Mouse (Mus musculus) heart, embryonic 12.5 days (tissue): ENCODE data around the gene Ppp1r9b. TPM values are rescaled to one million over a fixed set of nuclear protein-coding genes. Genes with fewer than 3 reads are reported as not detected.

Experiments used
- ATAC-seq: fragments of 200-750 bp; cut with Nextera tagmentation; 2 replicates; pipeline ENCODE4 v1.8.0; 2017; ENCODE audit warnings: moderate TSS enrichment, moderate library complexity; ENCODE audit not compliant: insufficient number of reproducible peaks, low FRiP score
- H3K27ac ChIP-seq: fragments of 300-500 bp; sonication (generic); 2 replicates; pipeline ENCODE4 v1.5.1; 2016; ENCODE audit warnings: mild to moderate bottlenecking, moderate library complexity; ENCODE audit not compliant: poor library complexity, severe bottlenecking
- H3K27me3 ChIP-seq: fragments of 300-500 bp; sonication (generic); replicated peaks from 2 replicates; pipeline ENCODE4 v1.6.1; 2016; ENCODE audit warnings: mild to moderate bottlenecking, moderate library complexity
- H3K36me3 ChIP-seq: fragments of 300-500 bp; sonication (generic); 2 replicates; pipeline ENCODE4 v1.6.1; 2016; ENCODE audit warnings: mild to moderate bottlenecking, moderate library complexity
- H3K4me1 ChIP-seq: fragments of 300-500 bp; sonication (generic); replicated peaks from 2 replicates; pipeline ENCODE4 v1.6.1; 2016; ENCODE audit warnings: mild to moderate bottlenecking
- H3K4me2 ChIP-seq: fragments of 300-500 bp; sonication (generic); 2 replicates; pipeline ENCODE4 v1.6.1; 2016; ENCODE audit warnings: mild to moderate bottlenecking, moderate library complexity
- H3K4me3 ChIP-seq: fragments of 300-500 bp; sonication (generic); 2 replicates; pipeline ENCODE4 v1.5.1; 2016; ENCODE audit warnings: mild to moderate bottlenecking
- H3K9ac ChIP-seq: fragments of 300-500 bp; sonication (generic); 2 replicates; pipeline ENCODE4 v1.6.1; 2016; ENCODE audit warnings: mild to moderate bottlenecking, moderate library complexity
- H3K9me3 ChIP-seq: fragments of 300-500 bp; sonication (generic); replicated peaks from 2 replicates; pipeline ENCODE4 v1.6.1; 2016; ENCODE audit warnings: mild to moderate bottlenecking, moderate library complexity
- WGBS: fragments of 180-500 bp; shearing (Covaris S2); methylation state at CpG from one replicate; pipeline ENCODE4 v1.1.7; 2016; 5-methylcytosine and 5-hydroxymethylcytosine counted together
- polyA plus RNA-seq: library from polyadenylated mRNA; unstranded; fragments of >200 nt; fragmentation: Nextera tagmentation; extraction: Ambion mirVana; gene quantifications from 2 replicates; pipeline ENCODE4 v1.2.1, GENCODE M21; 2016

The Ppp1r9b gene
- polyA plus RNA-seq, 1 experiment from 2014 or later: 10.4 TPM

DNA sequence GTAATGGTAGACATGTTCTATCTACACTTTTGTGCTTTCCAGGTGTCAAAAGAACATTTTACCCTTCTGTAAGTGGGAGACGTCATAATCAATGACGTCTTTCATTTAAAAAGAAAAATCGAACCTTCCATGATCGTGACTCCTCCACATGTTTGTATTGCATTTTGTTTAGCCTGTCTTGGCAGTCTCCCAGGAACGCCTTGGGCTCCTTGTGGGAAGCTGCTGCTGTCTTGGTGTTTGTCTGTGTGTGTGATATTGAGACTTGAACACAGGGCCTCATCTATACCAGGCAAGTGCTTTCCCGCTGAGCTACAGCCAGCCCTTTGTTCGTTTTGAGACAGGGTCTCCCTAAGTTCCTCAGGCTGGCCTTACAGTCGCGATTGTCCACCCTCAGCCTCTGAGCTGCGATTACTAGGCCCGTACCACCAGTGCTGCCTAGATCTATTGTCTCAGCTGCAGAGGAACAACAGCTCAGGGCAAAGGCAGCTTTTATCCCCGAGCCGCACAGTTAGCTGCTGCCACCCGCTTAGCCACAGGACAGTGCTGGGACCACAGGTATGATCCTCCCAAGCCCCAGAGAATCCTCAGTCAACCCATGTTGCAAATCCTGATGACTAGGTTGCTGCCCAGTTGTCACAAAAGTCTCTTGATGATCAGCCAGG is 47.5 kb downstream of the Ppp1r9b start:
- Histone ChIP-seq H3K4me3 (no peak overlapping the region), H3K9ac (no peak overlapping the region), H3K27ac (no peak overlapping the region), H3K9me3 (no peaks in the 10 kb centered on the region), H3K4me1 (peaks cover 27% of the 10 kb centered on the region), H3K27me3 (peaks cover 29% of the 10 kb centered on the region), H3K36me3 (peaks cover 45% of the 10 kb centered on the region), H3K4me2 (no peak overlapping the region)
- ATAC-seq: no peak
- 83% methylated on average over 14 of the region's 14 CpGs for WGBS

DNA sequence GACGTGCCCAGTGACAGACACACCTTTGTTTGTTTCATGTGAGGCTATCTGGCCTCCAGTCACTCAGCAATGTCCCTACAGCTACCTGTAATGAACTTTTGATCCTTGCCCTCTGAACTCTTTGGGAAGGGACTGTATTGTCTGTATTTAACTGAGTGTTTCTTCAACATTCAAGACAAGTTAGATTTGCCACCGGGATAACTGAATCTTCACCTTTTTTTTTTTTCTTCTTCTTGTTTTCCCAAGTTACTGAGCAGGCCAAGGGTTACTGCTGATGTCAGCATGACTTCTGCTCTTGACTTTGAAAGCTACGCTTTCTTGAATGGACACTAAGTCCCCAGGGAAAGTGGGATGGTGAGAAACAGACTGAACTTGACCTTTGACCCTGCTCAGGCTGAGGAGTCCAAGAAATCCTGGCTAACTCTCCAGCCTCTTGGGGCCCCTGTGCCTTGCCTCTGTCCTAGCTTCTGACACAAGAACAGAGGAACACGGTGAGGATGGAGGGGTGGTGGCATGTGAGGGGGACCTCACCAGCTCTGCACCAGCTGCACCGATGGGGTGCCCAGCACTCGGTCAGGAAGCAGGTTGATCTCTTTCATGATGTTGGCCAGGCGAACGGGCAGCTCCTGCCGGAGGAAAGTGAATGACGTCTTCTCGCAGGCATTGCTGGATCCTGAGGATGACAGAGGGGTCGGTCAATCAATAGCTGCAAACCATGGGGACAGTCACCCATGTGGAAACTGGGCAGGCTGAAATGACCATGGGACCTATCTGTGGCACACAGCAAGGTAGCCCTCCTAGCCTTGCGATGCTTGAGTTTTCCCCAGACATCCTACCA is 48.2 kb downstream of the Ppp1r9b start:
- Histone ChIP-seq H3K4me1 (peaks cover 20% of the 10 kb centered on the region), H3K36me3 (peaks cover 45% of the 10 kb centered on the region), H3K9ac (no peak overlapping the region), H3K27ac (no peak overlapping the region), H3K9me3 (no peaks in the 10 kb centered on the region), H3K4me3 (no peak overlapping the region), H3K27me3 (peaks cover 21% of the 10 kb centered on the region), H3K4me2 (no peak overlapping the region)
- 85% methylated on average over 13 of the region's 13 CpGs for WGBS
- no peak for ATAC-seq

DNA sequence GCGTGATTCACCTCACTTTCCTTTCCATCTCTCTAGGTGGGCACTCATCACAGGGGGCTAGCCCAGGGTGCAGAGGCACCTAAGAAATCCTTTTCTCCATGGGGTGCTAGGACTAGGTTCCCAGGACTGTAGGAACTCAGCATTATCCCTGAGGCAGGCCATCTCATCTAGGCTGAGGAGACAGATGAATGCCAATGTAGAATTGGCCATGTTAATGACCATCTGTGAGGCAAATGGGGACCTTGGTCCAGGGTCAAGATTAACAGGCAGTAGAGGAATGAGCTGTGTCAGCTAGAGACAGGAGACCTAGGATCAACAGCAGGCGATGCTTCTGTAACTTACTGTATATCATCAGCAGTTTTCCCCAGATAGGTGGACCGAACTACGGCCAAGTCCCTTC is 48.9 kb downstream of the Ppp1r9b start:
- Histone ChIP-seq H3K4me1 (peaks cover 14% of the 10 kb centered on the region; the same call in 1 of the 2 replicates), H3K4me2 (peak overlapping the region; percentile 88), H3K27ac (peak overlapping the region; percentile 73; the same call in 1 of the 2 replicates), H3K27me3 (peaks cover 14% of the 10 kb centered on the region), H3K36me3 (peaks cover 47% of the 10 kb centered on the region), H3K9me3 (no peaks in the 10 kb centered on the region), H3K9ac (peak overlapping the region; percentile 90), H3K4me3 (peak overlapping the region; percentile 75; the same call in 1 of the 2 replicates)
- ATAC-seq: no peak
- 81% methylated on average over 4 of the region's 4 CpGs for WGBS

DNA sequence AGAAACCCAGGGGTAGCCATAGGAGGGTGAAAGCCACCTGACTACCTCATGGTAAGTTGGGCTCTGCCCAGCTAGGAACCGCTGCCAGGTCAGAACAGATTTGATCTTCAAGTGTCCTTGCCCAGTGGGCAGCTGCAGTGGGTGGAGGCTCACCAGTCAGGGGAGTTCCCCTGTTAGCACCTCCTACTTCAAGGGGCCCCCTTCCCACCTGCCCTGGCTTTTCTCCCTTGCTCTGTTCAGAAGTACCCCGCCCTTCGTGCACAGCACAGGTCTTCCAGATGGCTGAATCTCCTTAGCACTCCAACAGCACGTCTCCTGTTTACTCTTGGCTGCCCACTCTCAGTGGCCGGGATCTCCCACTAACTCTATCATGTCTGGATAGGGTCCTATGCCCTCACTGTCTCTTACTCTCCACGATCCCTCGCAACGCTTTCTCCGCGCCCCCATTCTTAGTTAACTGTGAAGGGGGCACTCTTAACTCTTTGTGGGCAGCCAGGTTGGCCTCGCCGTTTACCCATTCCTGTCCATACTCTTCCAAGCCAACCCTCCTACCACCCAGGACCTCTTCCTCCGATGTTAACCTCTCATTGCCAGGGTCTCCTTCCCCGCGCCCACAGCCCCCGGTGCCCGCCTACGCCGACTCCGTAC is 49.8 kb downstream of the Ppp1r9b start:
- H3K36me3 ChIP-seq: peaks cover 48% of the 10 kb centered on the region
- H3K27me3 ChIP-seq: peaks cover 11% of the 10 kb centered on the region
- H3K4me3 ChIP-seq: peak overlapping the region; percentile 75
- H3K4me2 ChIP-seq: peak overlapping the region; percentile 88
- no peaks in the 10 kb centered on the region for H3K9me3 ChIP-seq
- peak overlapping the region; percentile 73 for H3K27ac ChIP-seq
- H3K4me1 ChIP-seq: peaks cover 14% of the 10 kb centered on the region; the same call in 1 of the 2 replicates
- WGBS: under 1% methylated on average over 20 of the region's 20 CpGs
- H3K9ac ChIP-seq: peak overlapping the region; percentile 90
- peak; percentile 63 for ATAC-seq

DNA sequence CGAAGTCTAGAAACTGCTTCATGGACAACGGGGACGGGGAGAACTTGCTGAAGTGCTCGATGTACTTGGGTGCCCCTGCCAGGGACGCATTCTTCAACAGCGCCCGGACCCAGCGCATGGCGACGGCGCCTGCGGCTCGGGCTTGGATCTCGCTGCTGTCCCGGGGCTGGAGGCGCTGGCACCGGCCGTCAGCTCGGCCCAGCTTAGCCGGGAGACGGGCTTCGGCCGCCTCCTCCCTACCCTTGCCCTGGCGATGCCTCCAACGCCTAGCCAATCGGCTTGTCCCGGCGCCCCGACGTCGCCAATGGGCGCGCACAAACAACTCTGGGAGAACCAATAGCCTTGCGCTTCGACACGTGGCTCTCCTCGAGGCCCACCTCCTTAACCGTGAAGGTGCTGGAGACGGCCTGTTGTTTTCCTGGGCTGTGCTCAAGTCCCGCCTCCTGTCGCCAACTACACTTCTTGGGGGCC is 50.3 kb downstream of the Ppp1r9b start, which contains the start of gene Pdk2:
Pdk2 (minus strand) TSS at position 216 of the 471 bp plus-strand sequence.
- Histone ChIP-seq H3K27me3 (peaks cover 5% of the 10 kb centered on the region; the same call in 1 of the 2 replicates), H3K4me3 (peak within 1 kb of the TSS; percentile 75), H3K27ac (peak within 1 kb of the TSS; percentile 73), H3K4me2 (peak within 1 kb of the TSS; percentile 88), H3K36me3 (peaks cover 45% of the 10 kb centered on the region), H3K4me1 (peaks cover 14% of the 10 kb centered on the region; the same call in 1 of the 2 replicates), H3K9me3 (no peaks in the 10 kb centered on the region), H3K9ac (peak within 1 kb of the TSS; percentile 90)
- ATAC-seq: peak; percentile 97
- WGBS: under 1% methylated on average over 41 of the region's 41 CpGs

DNA sequence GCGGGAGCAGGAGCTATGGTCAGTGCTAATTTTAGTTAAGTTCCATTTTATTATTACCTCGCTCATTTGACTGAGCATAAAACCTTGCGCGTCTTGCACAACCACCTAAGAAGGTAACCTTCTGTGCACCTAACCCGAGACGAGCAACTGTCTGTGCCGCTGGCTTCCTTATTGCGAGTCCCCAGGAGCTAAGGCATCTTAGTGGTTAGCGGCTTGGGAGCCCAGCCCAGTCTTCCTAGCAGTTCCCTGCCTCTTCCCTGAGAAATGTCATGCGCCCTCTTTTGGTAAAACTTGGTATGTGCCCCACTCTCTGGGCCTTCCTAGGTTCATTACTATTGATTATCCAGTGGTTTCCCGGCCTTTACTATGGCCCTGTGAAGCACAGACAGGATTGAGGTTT is 51.3 kb downstream of the Ppp1r9b start:
- peak overlapping the region; percentile 88 for H3K4me2 ChIP-seq
- peak overlapping the region; percentile 75 for H3K4me3 ChIP-seq
- 0 out of 2 replicates have a peak, but pooled peaks have one; percentile 26 for ATAC-seq
- H3K27me3 ChIP-seq: no peaks in the 10 kb centered on the region; the same call in 1 of the 2 replicates
- peak overlapping the region; percentile 48 for H3K9ac ChIP-seq
- 2% methylated on average over 11 of the region's 11 CpGs for WGBS
- H3K27ac ChIP-seq: no peak overlapping the region
- peaks cover 14% of the 10 kb centered on the region; the same call in 1 of the 2 replicates for H3K4me1 ChIP-seq
- H3K9me3 ChIP-seq: no peaks in the 10 kb centered on the region
- peaks cover 36% of the 10 kb centered on the region for H3K36me3 ChIP-seq

DNA sequence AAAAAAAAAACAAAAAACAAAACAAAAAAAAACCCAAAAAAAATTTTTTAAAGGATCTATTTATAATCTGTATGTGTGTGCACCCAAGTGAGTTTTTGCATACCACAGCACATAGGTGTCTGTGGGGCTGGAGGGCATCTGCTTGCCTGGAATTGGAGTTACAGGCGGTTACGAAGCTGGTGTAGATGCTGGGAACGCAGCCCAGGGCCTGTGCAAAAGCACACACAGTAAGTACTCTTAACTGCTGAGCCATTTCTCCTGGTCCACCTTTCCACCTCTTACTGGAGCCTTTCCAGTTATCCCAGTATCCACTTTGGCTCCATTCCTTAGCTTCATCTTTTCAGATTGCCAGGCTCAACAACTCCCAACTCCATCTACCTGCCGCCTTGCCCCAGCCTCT is 52.2 kb downstream of the Ppp1r9b start:
- no peaks in the 10 kb centered on the region for H3K9me3 ChIP-seq
- H3K4me2 ChIP-seq: no peak overlapping the region
- H3K4me1 ChIP-seq: peaks cover 14% of the 10 kb centered on the region; the same call in 1 of the 2 replicates
- peaks cover 26% of the 10 kb centered on the region for H3K36me3 ChIP-seq
- H3K27me3 ChIP-seq: no peaks in the 10 kb centered on the region; the same call in 1 of the 2 replicates
- H3K27ac ChIP-seq: no peak overlapping the region
- ATAC-seq: no peak
- WGBS: 78% methylated on average over 4 of the region's 4 CpGs
- H3K4me3 ChIP-seq: no peak overlapping the region
- H3K9ac ChIP-seq: no peak overlapping the region

DNA sequence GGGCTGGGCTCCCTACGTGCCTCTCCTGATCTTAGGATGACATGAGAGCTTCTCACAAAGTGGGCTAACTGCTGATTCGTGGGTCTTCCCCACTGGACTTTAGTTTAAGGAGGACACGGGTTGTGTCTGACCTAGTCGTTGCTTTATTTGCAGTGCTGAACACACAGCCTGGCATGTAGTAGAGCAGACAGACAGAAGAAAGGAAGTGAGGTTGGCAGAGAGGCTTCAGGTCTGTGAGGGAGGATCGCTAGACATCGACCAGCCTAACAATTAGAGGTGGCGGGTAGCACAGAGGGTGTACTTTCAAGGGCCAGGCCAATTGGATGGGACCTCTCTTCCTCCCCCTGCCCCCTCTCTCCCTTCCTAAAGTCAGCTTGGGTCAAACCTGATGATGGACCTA is 52.8 kb downstream of the Ppp1r9b start:
- H3K4me3 ChIP-seq: no peak overlapping the region
- H3K27me3 ChIP-seq: no peaks in the 10 kb centered on the region; the same call in 1 of the 2 replicates
- H3K9ac ChIP-seq: no peak overlapping the region
- peaks cover 14% of the 10 kb centered on the region; the same call in 1 of the 2 replicates for H3K4me1 ChIP-seq
- no peaks in the 10 kb centered on the region for H3K9me3 ChIP-seq
- no peak overlapping the region for H3K4me2 ChIP-seq
- no peak for ATAC-seq
- peaks cover 21% of the 10 kb centered on the region for H3K36me3 ChIP-seq
- WGBS: 45% methylated on average over 7 of the region's 7 CpGs
- no peak overlapping the region for H3K27ac ChIP-seq

DNA sequence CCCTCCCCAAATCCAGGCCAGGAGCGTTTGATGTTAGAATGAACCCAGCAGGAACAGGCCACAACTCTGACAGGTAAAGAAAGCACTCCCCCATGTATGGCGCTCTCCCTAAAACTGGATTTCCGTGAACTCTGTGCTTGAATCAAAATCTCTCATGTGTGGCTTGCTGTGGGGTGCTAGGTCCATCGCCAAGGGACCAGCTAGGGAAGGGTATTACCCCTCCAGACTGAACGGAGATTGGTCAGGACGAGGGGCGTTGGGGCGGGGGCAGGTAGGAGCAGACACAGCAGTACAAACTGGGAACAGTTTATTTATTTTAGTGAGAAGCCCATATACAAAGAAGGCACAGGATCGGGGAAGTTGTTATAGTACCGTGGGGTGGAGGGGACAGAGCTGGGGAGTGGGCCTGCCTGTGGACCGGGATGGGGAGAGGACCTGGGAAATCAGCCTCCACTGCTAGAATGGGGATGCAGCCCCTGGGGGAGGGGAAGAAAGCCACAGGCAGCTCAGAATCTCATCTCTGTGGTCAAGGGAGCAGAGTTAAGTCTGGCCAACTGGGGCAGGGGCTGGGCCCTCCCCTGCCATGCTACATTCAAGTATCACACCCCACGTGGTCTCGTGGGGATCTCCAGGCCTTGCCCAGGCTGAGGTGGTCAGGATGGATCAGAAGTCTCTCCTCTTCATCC is 53.5 kb downstream of the Ppp1r9b start:
- H3K36me3 ChIP-seq: peaks cover 14% of the 10 kb centered on the region
- H3K4me3 ChIP-seq: no peak overlapping the region
- no peaks in the 10 kb centered on the region for H3K9me3 ChIP-seq
- H3K4me2 ChIP-seq: no peak overlapping the region
- H3K27me3 ChIP-seq: no peaks in the 10 kb centered on the region; the same call in 1 of the 2 replicates
- peaks cover 14% of the 10 kb centered on the region; the same call in 1 of the 2 replicates for H3K4me1 ChIP-seq
- ATAC-seq: no peak
- no peak overlapping the region for H3K27ac ChIP-seq
- 54% methylated on average over 12 of the region's 13 CpGs for WGBS
- no peak overlapping the region for H3K9ac ChIP-seq

DNA sequence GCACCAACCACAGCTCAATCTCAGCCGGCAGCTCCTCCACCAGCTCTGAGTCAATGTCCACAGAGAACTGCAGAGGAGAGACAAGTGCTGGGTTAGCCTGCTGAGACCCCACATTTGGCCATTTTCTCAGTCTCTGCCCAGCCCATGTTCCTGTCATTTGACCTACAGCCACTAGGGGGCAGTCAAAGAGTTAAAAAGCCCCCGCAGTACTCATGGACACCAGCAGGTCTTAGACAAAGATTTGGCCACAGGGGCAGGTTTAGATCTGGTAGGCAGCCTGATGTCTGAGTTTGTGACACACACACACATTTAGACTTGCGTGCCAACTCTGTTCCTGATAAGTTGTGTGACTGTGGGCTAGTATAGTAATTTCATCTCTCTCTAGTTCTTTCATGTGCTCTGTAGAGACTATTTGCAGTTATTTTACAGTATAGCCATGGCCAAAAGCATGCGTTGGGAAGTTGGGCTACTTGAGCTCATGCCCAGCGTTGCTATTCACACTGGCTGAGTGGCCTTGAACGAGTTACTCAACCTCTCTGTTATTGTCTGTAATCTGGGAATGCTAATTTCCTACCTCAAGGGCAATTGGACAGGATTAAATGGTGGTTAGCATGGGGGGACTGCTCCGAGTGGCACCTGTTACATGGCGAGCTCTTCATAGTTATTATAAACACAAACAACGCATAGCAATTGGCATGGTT is 56.3 kb downstream of the Ppp1r9b start:
- Histone ChIP-seq H3K4me3 (no peak overlapping the region), H3K27me3 (no peaks in the 10 kb centered on the region; the same call in 1 of the 2 replicates), H3K36me3 (peaks cover 20% of the 10 kb centered on the region; the same call in 1 of the 2 replicates), H3K9ac (no peak overlapping the region), H3K4me2 (no peak overlapping the region), H3K9me3 (no peaks in the 10 kb centered on the region), H3K4me1 (no peaks in the 10 kb centered on the region), H3K27ac (no peak overlapping the region)
- 59% methylated on average over 9 of the region's 9 CpGs for WGBS
- no peak for ATAC-seq
